Mouse (Mus musculus): ENCODE results near the gene Bsnd. TPM values are rescaled to one million over a fixed set of nuclear protein-coding genes. Genes with fewer than 3 reads are reported as not detected.

The Bsnd gene
- total RNA-seq, 2 experiments from 2014 or later: 0.17 TPM; not detected in 1

GRCm38 (mm10) chr4:106483831-106484230 is 8.3 kb downstream of the Bsnd start:
- no peak for DNase-seq (ENCODE audit: low spot score in 2 of 2)

GRCm38 (mm10) chr4:106483215-106483727 is 8.8 kb downstream of the Bsnd start:
- DNase-seq (ENCODE audit: low spot score in 2 of 2): no peak

- DNase-seq (ENCODE audit: low spot score in 2 of 2): no peak
Measured at GRCm38 (mm10) chr4:106480545-106480944, 11.5 kb downstream of the Bsnd start.

- DNase-seq (ENCODE audit: low spot score in 2 of 2): peak; percentile 60 to 77
Measured at GRCm38 (mm10) chr4:106474241-106474640, 17.8 kb downstream of the Bsnd start.

GRCm38 (mm10) chr4:106472335-106472734 is 19.7 kb downstream of the Bsnd start:
- peak; percentile 71 to 80 for DNase-seq (ENCODE audit: low spot score in 2 of 2)

- DNase-seq (ENCODE audit: low spot score in 2 of 2): no peak
Measured at GRCm38 (mm10) chr4:106470921-106471320, 21.2 kb downstream of the Bsnd start.

- DNase-seq (ENCODE audit: low spot score in 2 of 2): no peak
Measured at GRCm38 (mm10) chr4:106467420-106468110, 24.5 kb downstream of the Bsnd start.

GRCm38 (mm10) chr4:106463174-106463801 is 28.8 kb downstream of the Bsnd start:
- DNase-seq (ENCODE audit: low spot score in 2 of 2): no peak

- no peak for DNase-seq (ENCODE audit: low spot score in 2 of 2)
Measured at GRCm38 (mm10) chr4:106462524-106462923, 29.6 kb downstream of the Bsnd start.

GRCm38 (mm10) chr4:106462016-106462415 is 30.1 kb downstream of the Bsnd start:
- no peak for DNase-seq (ENCODE audit: low spot score in 2 of 2)

GRCm38 (mm10) chr4:106454541-106454940 is 37.5 kb downstream of the Bsnd start:
- DNase-seq (ENCODE audit: low spot score in 2 of 2): no peak

- DNase-seq (ENCODE audit: low spot score in 2 of 2): peak in 1 of 2 experiments; percentile 37
Measured at GRCm38 (mm10) chr4:106453516-106453915, 38.6 kb downstream of the Bsnd start.

- no peak for DNase-seq (ENCODE audit: low spot score in 2 of 2)
Measured at GRCm38 (mm10) chr4:106453108-106453507, 39.0 kb downstream of the Bsnd start.

- DNase-seq (ENCODE audit: low spot score in 2 of 2): no peak
Measured at GRCm38 (mm10) chr4:106452401-106452800, 39.7 kb downstream of the Bsnd start.

GRCm38 (mm10) chr4:106449306-106449705 is 42.8 kb downstream of the Bsnd start:
- no peak for DNase-seq (ENCODE audit: low spot score in 2 of 2)

GRCm38 (mm10) chr4:106443182-106443581 is 48.9 kb downstream of the Bsnd start:
- DNase-seq (ENCODE audit: low spot score in 2 of 2): no peak

- no peak for DNase-seq (ENCODE audit: low spot score in 2 of 2)
Measured at GRCm38 (mm10) chr4:106438763-106439162, 53.3 kb downstream of the Bsnd start.

GRCm38 (mm10) chr4:106437207-106437606 is 54.9 kb downstream of the Bsnd start:
- DNase-seq (ENCODE audit: low spot score in 2 of 2): no peak

GRCm38 (mm10) chr4:106436475-106436874 is 55.6 kb downstream of the Bsnd start:
- no peak for DNase-seq (ENCODE audit: low spot score in 2 of 2)

- no peak for DNase-seq (ENCODE audit: low spot score in 2 of 2)
Measured at GRCm38 (mm10) chr4:106435426-106435825, 56.7 kb downstream of the Bsnd start.

All from layer of hippocampus, postnatal 14 days (tissue).